Mouse (Mus musculus): ENCODE results near the gene Tnr.

DNA sequence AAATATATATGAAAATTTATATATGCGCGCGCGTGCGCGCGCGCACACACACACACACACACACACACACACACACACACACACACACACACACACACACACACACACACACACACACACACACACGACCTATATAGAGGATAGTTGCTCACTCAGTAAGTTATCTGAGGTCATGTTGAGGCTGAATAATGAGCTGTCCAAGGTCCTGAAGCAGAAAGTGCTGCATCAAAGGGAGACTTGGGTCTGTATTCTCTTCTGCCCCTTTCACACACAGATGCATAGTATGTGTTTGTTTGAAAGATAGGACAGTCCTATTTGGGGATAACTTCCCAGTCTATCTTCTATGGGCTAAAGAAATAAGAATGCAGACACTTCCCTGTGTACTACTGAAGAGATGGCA lies 178.5 kb downstream of the Tnr start:
- TF ChIP-seq CTCF (IDR thresholded peaks at IDR 0.05; ENCODE audit: control insufficient read depth, insufficient read depth, low read length) = no peak
- TF ChIP-seq POLR2A (IDR thresholded peaks at IDR 0.05; ENCODE audit: borderline replicate concordance, control insufficient read depth, low read depth, low read length) = no peak
